Mouse (Mus musculus) testis, postnatal 14 days (tissue): ENCODE results near the gene Luzp1.

Experiments used
- DNase-seq: peaks from one replicate; pipeline ENCODE4 v3.0.0; 2021; ENCODE audit warnings: low spot score

Gene Luzp1

GRCm38 (mm10) chr4:136469371-136469903, at the start of gene Luzp1:
Gene Luzp1 (plus strand): TSS chr4:136469761.
- DNase-seq = peak; percentile 94

- DNase-seq = no peak
Measured at GRCm38 (mm10) chr4:136423224-136423623, 46.3 kb upstream of the Luzp1 start, which contains the start of gene Htr1d. Gene Htr1d (plus strand): TSS chr4:136423524.

DNA sequence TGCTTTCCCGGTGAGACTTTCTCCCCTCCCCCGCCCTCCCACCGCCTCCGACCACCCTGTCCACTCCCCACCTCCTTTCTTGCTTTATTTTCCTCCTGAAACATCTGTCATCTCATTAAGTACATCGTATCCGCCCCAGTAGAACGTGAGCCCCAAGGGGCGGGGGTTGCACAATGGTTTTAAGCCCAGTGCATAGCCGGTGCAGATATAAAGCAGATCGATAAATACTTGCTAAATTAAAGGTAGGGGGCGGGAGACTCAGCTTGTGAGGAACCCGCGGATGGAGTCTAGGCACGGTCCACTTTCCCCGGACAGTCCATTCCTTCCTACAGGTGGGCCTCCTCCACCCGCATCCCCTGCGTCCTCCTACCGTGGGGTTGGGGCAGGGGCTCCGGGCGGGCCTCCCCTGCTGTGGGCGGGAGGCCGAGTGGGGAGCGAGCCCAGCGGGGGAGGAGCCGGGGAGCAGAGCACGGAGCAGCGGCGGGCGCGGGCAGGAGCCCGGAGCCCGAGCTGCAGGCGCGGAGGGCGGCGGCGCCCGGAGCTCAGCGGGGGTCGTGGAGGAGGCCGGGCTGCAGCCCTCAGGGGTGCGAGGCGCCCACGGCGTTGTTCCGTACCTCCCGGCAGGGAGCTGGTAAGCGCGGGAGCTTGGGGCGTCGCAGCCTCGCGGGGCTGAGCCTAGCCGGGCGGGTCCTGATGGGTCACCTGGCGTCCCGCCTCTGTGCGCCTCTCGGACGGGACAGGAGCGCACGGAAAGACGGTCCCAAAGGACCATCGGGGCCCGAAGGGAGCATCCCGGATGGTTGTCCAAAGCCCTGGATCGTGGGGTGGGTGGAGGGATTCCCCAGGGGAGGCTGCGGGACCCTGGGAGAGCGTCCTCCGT, 45.2 kb upstream of the Luzp1 start:
- no peak for DNase-seq

GRCm38 (mm10) chr4:136425000-136425288, 44.6 kb upstream of the Luzp1 start:
- no peak for DNase-seq

GRCm38 (mm10) chr4:136430609-136431375, 38.8 kb upstream of the Luzp1 start:
- DNase-seq = no peak

GRCm38 (mm10) chr4:136431376-136431693, 38.2 kb upstream of the Luzp1 start:
- peak; percentile 49 for DNase-seq

GRCm38 (mm10) chr4:136434029-136434428, 35.5 kb upstream of the Luzp1 start:
- DNase-seq = no peak

DNA sequence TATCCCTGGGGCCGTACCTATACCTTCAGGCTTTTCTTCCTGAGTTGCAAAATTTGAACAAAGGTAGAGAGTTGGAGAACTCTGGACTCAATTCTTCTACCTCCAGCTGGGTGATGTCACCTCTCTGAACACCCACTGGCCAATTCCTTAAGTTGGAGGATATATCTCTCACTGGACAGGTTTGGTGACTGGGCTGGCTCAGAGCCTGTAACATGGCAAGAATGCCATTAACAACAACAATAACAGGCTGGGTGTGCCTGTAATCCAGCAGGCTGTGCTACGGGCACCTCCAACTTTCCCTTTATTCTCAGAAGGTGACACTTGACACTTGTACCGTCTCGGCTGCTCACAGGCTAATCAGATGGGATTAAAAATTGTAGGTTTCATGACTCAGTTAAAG, 30.5 kb upstream of the Luzp1 start:
- DNase-seq = no peak

DNA sequence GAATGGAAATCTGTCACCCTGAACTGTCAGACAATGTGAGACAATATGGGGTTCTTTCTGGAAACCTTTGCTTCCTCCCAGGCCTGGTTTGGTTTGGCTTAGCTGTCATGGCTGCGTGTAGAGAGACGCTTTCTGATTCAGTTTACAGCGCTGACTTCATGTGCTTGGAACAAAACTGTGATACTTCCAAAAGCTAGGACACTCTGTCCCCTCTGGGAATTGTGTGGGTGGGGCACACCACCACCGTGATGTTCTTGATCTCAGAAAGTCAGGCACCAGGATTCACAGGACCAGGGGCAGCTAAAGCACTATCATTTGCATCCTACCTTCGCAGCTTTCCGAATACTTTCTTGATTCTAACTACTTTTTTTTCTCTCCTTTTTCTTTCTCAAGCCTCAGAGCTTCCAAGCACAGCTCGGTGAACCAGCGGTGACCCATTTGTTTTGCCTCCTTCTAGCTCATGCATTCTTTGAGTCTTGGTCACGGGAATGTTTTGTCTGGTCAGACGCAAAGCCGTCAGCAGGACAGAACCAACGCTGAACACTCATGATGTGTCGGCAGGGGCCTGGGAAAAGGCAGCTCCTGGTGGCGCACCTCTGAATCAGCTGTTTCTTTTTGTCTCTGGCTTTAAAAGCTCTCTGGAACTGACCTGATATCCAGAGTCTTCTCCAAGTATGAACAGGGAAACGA, 28.1 kb upstream of the Luzp1 start:
- DNase-seq = no peak

DNA sequence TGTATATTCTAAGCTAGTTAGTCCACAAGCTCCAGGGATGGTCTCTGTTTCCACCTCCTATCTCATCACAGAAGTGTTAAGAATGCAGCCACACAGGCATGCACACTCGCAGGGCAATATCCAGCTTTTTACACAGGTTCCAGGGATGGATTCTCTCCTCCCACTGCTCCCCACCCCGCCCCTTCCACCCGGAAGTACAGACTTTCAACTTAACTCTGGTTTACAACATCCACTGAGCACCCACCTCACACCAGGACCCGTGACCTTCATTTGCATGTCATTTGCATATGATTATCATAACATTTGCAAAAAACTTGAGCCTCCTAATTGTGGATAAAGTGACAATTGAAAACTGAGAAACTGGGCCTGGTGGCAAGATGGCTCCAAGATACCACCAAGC, 25.0 kb upstream of the Luzp1 start:
- DNase-seq = no peak

DNA sequence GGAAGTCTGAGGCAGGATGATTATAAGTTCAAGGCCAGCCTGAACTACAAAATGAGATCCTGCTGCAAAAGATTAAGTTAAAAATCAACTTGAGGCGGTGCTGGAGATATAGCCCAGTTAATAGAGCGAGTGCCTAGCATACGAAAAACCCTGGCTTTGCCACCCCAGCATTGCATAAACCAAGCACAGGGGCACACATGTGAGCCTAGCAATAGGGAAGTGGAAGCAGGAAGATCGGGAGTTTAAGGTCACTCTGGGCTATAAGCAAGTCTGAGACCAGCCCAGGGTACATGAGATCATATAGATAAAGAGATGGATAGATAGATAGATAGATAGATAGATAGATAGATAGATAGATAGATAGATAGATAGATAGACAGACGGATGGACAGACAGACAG, 19.8 kb upstream of the Luzp1 start:
- DNase-seq = no peak

GRCm38 (mm10) chr4:136450271-136450670, 19.3 kb upstream of the Luzp1 start:
- no peak for DNase-seq

- DNase-seq = no peak
Measured at GRCm38 (mm10) chr4:136451564-136451963, 18.0 kb upstream of the Luzp1 start.

GRCm38 (mm10) chr4:136452286-136452685, 17.3 kb upstream of the Luzp1 start:
- DNase-seq = no peak

DNA sequence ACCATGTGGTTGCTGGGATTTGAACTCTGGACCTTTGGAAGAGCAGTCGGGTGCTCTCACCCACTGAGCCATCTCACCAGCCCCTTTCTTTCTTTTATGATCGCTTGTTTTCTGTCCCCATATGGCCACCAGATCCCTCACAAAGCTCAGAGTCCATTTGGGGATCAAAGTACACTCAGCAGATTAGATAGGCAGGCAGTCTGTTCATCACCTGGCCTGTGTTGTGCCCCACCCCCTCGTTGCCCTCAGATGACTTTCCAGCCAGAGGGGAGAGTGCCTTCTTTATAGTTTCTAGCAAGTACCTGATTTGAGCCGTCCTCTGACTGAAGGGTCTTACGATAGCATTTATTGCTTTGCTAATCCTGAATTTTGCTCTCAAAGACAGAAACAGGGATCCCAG, 16.8 kb upstream of the Luzp1 start:
- DNase-seq = no peak

DNA sequence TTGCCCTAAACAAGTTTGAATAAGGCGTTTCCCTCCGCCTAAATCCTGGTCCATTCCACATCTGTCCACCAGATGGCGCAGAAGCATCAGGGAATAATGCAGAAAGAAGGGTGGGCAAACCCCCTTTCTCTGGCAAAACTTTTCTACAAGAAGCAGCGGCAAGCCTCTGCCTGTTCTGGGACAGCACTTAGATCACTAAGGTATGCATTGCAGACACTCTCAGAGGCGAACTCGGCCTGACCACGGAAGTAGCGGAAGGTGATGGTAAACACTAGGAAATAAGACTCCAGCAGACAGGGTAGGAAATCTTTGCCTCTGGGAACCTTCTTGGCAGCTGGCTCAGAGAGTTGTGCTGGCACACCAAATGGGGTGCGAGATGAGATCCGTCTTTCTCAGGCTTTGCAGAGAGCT, 14.7 kb upstream of the Luzp1 start:
- DNase-seq = peak; percentile 70

- no peak for DNase-seq
Measured at GRCm38 (mm10) chr4:136456516-136457218, 12.9 kb upstream of the Luzp1 start.

GRCm38 (mm10) chr4:136458276-136458675, 11.3 kb upstream of the Luzp1 start:
- no peak for DNase-seq

DNA sequence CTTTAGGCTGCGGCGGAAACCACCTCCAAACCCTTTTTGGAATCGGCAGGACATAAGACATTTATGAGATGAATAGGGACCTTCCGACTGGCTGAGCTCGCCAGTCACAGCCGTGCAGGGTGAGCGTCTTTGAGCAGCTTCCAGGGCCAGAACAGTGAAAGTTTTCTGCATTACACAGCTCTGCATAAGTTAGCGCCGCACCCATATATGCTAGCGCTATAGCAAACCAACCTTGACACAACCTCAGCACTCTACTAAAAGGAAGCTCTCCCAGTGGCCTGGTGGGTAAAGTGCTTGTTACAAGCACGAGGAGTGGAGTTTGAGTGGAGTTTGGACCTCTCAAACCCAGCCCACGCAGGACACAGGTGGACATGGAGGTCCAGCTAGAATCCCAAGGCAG, 10.4 kb upstream of the Luzp1 start:
- no peak for DNase-seq

GRCm38 (mm10) chr4:136461206-136461605, 8.4 kb upstream of the Luzp1 start:
- no peak for DNase-seq

DNA sequence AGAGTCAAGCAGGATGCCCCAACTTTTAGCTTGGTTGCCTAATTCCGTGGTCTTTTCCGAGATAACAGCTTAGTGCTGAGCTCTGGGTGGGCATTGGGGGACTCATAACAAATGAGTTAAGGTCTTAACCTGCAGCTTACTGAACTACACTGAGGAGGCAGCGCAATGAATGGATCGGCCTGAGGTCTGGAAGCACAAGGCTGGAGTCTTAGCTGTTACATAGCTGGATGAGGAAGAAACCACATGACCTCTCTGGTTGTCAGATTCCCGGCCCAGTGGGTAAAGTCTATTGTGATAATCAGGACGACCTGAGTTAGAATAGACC, 7.8 kb upstream of the Luzp1 start:
- no peak for DNase-seq
